Mouse (Mus musculus): ENCODE measurements around the gene Ahrr.

Gene Ahrr

DNA sequence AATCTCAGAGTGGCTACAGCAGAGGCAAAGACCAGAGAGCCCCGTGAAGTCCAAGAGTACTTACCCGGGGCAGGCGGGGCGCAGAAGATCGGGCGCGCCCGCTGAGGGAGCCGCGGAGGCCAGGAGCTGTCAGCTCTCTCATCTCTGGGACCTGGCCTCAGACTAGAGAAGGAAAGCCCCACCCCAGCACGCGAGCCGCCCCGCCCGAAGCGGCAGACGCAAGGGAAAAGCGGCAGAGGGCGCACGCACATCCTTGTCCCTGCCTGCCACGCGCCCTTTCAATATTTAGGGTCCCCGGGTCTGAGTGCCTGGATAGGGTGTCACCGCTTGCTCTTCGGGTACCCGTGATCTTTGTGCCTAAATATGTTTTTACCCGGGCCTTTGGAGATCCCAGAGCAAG, at the start of gene Ahrr:
Gene Ahrr (minus strand): TSS at position 165 of the 400 bp plus-strand sequence.
- DNase-seq (ENCODE audit: low read depth): no peak

DNA sequence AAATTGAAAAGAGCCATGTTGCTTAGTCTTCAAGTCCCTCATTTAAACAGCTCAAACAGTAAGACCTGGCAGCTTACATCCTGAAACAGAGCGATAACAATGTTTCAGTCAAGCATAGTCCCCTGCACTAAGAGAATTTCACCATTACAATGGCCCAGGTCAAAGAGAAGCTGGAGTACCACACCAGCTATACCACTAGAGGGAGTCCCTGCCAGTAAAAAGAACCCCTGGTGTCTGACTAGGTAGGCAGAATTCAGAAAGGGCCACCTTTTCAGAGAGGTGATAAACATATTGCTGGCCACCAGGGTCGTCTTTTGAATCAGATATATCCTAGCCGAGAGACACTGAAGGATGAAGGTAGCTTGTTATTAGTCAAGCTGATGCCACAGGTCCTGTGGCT, 48.9 kb upstream of the Ahrr start:
- DNase-seq (ENCODE audit: low read depth): no peak

DNA sequence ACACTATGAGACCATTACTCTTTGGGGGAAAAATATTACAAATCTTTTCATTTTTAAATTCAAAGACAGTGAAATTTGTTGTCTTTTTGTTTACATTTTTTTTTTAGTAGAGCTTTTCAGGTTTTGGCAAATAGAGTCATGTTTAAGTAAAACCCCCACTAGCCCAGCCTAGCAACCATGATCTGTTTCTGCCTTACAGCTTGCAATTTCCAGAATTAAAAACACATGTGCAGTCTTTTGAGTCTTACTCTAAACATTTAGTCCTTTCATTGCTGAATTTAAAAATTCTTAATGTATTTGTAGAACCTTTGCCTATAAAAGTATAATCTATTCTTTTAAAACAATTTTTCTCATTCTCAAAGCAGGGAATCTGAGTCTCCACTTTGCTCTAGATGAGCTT, 37.2 kb upstream of the Ahrr start:
- no peak for DNase-seq (ENCODE audit: low read depth)

DNA sequence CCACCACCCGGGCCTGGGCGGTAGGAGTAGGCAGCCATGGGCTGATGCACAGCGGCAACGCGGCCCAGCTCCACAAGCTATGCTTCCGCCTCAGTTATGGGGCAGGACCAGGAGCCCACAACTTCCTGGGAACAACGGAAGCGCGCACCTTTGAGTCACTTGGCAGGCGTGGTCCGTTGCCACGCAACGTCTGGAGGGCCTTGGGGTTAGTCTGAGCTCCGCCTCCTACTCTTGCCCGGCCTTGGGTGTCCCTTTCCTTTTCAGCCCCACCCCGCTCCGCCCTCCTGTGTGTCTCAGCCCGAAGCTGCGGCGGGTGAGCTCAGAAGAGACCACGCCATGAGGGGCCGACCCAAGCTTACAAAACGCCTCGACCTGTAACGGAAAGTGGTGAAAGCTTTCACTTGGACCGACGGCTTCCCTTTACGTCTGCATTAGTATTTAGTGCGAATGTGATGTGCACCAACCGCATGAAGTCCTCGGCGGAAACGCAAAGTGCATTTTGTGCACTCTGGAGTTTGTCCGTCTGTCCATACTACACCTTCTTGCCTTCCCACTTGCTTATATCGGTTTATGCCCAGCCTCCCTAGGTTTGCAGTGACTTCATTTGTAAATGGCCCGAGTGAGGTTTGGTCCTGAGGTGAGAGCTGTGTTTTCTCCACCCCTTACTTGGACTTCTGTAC, 25.2 kb upstream of the Ahrr start, which contains the start of gene Pdcd6:
Gene Pdcd6 (minus strand): TSS at position 411 of the 680 bp plus-strand sequence.
- peak; percentile 95 for DNase-seq (ENCODE audit: low read depth)

- no peak for DNase-seq (ENCODE audit: low read depth)
Measured at GRCm38 (mm10) chr13:74316789-74317169, 24.6 kb upstream of the Ahrr start.

DNA sequence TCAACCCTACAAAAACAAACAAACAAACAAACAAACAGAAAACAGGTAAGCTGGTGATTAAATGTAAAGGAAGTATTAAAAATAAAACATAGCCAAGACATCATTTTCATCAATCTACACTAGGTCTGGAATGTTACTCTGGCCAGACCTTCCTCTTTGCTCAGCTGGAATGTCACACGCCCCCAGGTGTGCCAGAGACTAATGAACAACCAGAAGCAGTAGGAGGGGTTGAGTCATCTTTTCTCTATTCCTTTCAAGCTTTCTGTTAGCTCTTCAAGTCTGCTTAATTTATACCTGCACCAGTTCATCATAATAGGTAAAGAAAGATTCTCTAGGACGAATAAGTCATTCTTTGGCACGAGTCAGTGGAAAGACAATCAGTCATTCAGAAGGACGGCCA, 24.3 kb upstream of the Ahrr start:
- no peak for DNase-seq (ENCODE audit: low read depth)

DNA sequence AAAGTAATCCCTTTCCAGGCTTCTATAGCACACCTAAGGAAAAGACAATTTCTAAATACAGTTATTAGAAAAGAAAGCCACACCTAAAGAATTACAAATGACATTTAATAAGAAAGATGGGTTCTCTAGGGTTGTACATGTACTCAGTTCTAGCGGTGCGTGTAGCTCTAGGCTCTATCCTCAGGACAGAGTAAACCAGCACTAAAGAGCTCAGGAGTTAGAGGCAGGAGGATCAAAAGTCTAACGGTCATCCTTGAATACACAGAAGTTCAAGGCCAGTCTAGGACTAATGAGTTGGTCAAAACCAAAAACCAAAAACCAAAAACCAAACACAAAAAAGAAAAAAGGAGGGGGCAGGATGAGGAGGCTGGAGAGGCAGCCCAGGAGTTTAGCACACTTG, 22.5 kb upstream of the Ahrr start:
- no peak for DNase-seq (ENCODE audit: low read depth)

GRCm38 (mm10) chr13:74305780-74306179, 13.6 kb upstream of the Ahrr start:
- no peak for DNase-seq (ENCODE audit: low read depth)

DNA sequence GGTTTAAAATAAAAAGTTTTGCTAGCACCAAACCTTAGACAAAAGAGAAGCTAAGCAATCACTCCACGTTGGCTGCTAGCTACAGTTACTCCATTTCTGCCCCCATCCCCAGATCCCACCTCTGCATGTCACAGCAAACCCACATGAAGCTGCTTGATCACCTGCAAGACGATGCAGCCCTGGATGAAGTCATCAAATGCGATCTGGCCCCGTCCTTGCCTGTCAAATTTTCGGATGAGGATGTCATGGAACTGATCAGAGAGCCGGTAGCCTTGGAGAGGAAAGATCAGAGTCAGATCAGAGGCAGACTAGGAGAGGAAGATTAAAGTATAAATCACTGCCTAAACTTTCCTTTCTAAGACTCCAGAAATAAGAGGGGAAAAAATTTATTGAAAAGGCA, 13.2 kb upstream of the Ahrr start:
- no peak for DNase-seq (ENCODE audit: low read depth)

GRCm38 (mm10) chr13:74302050-74303037, 10.2 kb upstream of the Ahrr start:
- no peak for DNase-seq (ENCODE audit: low read depth)

- no peak for DNase-seq (ENCODE audit: low read depth)
Measured at GRCm38 (mm10) chr13:74301607-74301984, 9.5 kb upstream of the Ahrr start.

GRCm38 (mm10) chr13:74300925-74301606, 8.9 kb upstream of the Ahrr start:
- peak; percentile 30 for DNase-seq (ENCODE audit: low read depth)

DNA sequence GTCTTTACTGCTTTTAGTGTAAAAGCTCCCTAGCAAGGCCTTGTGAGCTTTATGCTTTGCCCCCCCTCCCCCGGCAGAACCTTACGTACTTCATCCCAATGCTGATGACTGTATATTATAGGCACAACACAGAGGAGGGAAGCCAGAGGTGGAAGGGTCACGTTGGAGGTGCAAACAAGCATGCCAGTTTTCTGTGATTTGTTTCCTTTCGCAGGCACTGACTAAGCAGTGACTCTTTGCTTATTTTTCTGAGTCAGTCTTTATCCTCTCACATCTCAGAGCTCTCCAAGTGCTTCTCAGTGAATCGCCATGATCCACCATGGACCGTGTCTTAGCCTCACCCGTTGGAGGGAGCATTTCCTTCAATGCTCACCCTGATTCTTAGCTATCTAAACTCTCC, 4.2 kb upstream of the Ahrr start:
- DNase-seq (ENCODE audit: low read depth): peak; percentile 17

GRCm38 (mm10) chr13:74289646-74290045, 2.5 kb downstream of the Ahrr start:
- DNase-seq (ENCODE audit: low read depth): no peak

- no peak for DNase-seq (ENCODE audit: low read depth)
Measured at GRCm38 (mm10) chr13:74282299-74282698, 9.8 kb downstream of the Ahrr start.

GRCm38 (mm10) chr13:74275726-74276125, 16.4 kb downstream of the Ahrr start:
- DNase-seq (ENCODE audit: low read depth): no peak

DNA sequence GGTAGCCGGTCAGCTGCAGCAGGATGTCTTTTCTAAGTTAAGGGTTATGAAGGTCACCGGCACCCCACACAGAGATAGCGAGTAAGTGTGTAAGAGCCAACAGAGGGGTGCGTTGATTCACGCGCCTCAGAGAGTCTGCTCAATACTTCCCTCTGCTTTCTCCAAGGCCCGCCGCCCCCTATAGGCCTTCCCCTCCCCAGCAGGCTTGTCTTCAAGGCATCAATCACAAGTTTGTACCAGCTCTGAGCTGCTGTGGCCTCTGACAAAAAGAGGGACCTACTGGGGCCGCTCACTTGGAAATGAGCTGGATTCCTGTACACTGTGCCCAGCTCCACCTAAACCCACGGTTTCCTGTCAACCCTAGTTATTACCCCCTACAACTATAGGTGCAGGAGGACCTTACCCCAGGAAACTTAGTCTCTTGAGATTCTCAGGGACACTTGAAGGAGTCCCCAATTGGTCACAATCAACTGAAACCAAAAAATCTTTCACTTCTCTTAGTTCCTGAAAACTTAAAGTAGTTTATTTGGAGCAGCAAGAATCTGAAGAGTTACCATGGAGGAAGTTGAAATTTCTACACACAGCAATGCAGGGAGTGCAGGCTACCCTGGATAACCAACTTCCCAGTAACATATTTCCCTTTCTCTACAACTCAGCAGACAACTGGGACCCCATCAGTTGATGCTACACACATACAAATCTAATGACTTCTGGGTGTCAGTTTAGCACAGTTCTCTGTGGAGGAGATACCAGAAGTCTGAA, 31.7 kb downstream of the Ahrr start:
- DNase-seq (ENCODE audit: low read depth): no peak

GRCm38 (mm10) chr13:74259460-74260230, 32.5 kb downstream of the Ahrr start:
- no peak for DNase-seq (ENCODE audit: low read depth)

GRCm38 (mm10) chr13:74246494-74246893, 45.6 kb downstream of the Ahrr start:
- DNase-seq (ENCODE audit: low read depth): no peak

- no peak for DNase-seq (ENCODE audit: low read depth)
Measured at GRCm38 (mm10) chr13:74245899-74246231, 46.3 kb downstream of the Ahrr start.

GRCm38 (mm10) chr13:74245214-74245898, 46.8 kb downstream of the Ahrr start:
- DNase-seq (ENCODE audit: low read depth): peak; percentile 54

All from fibroblast of lung, adult 2 months (primary cell).